Mouse (Mus musculus): ENCODE results near the gene Cutal. TPM values are rescaled to one million over a fixed set of nuclear protein-coding genes. Genes with fewer than 3 reads are reported as not detected.

The Cutal gene
- polyA plus RNA-seq, 1 experiment from 2014 or later, result 0.59 TPM

DNA sequence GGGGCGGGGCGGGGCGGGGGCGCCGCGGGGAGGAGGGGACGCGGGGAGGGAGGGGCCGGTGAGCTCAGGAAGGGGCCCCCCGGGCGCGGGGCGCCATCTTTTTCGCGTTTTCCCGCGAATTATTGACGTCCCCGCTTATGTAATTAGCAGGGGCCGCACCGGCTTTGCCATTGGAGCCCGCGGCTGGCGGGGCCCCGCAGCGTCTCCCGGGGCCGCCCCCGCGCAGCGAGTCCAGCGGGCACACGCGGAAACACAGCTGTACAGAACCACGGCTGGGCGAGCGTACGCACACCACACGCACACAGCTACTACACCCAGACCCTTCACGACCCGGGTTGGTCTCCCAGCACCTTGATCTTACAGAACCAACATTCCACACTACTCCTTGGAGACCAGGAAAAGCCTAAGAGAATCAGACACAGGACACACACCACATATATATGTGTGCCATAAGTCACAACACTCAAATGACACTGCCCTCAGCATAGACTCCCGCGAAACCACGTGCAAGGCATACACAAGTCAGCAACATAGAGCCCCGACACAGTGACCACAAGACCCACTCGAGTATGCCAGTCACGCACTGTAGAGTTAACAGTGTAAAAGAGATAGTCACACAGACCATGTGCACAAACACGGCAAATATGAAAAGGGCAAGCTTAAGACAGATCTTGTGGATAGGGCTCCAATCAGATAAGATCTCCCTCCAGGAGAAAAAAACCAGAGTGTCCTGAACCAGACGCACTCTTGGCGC lies 40.0 kb downstream of the Cutal start:
- Histone ChIP-seq H3K9me3 (ENCODE audit: control insufficient read depth, low read depth, low read length) (no peaks in the 10 kb centered on the region), H3K27me3 (ENCODE audit: control insufficient read depth, insufficient read depth, low read length) (no peaks in the 10 kb centered on the region), H3K4me3 (ENCODE audit: low read depth, low read length) (peak overlapping the region; percentile 60), H3K36me3 (ENCODE audit: control insufficient read depth, insufficient read depth, low read length) (no peaks in the 10 kb centered on the region), H3K9ac (replicated peaks; ENCODE audit: low read depth, low read length) (peak overlapping the region; percentile 52), H3K27ac (ENCODE audit: low read length) (no peak overlapping the region), H3K4me1 (ENCODE audit: control insufficient read depth, insufficient read depth, low read length) (no peaks in the 10 kb centered on the region; the same call in 1 of the 2 replicates), H3K4me2 (replicated peaks; ENCODE audit: low read depth, low read length) (peak overlapping the region; percentile 91)
- ATAC-seq (ENCODE audit: insufficient number of reproducible peaks, insufficient read depth, low FRiP score, low read depth), result peak; percentile 73
- 4% methylated on average over 34 of the region's 50 CpGs for WGBS

GRCm38 (mm10) chr2:34914823-34915082 lies 40.6 kb downstream of the Cutal start:
- no peaks in the 10 kb centered on the region; the same call in 1 of the 2 replicates for H3K4me1 ChIP-seq (ENCODE audit: control insufficient read depth, insufficient read depth, low read length)
- H3K9me3 ChIP-seq (ENCODE audit: control insufficient read depth, low read depth, low read length), result no peaks in the 10 kb centered on the region
- peak overlapping the region; percentile 60; the same call in 1 of the 2 replicates for H3K4me3 ChIP-seq (ENCODE audit: low read depth, low read length)
- ATAC-seq (ENCODE audit: insufficient number of reproducible peaks, insufficient read depth, low FRiP score, low read depth), result no peak
- H3K27me3 ChIP-seq (ENCODE audit: control insufficient read depth, insufficient read depth, low read length), result no peaks in the 10 kb centered on the region
- H3K4me2 ChIP-seq (replicated peaks; ENCODE audit: low read depth, low read length), result peak overlapping the region; percentile 91; the same call in 1 of the 2 replicates
- H3K27ac ChIP-seq (ENCODE audit: low read length), result no peak overlapping the region
- H3K36me3 ChIP-seq (ENCODE audit: control insufficient read depth, insufficient read depth, low read length), result no peaks in the 10 kb centered on the region
- 26% methylated on average over 2 of the region's 2 CpGs for WGBS
- H3K9ac ChIP-seq (replicated peaks; ENCODE audit: low read depth, low read length), result no peak overlapping the region

DNA sequence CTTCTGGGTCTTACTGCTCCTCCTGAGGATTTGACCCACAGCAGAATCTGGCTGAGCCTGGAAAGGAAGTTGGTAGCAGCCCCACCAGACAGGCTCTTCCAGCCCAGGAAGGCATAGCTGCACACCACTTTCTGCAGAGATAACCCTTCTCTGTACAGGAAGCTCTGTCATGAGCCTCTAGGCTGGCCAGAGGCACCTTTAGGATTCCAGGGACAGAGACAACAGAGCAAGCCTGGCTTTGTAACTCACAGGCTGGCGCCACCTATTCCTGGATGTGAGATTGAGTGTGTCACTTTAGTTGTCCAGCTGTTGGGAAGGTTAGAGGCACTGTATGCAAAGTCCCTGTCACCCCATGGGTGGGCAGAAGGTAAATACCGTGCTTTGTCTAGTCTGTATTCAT lies 40.9 kb downstream of the Cutal start:
- no peaks in the 10 kb centered on the region; the same call in 1 of the 2 replicates for H3K4me1 ChIP-seq (ENCODE audit: control insufficient read depth, insufficient read depth, low read length)
- H3K4me3 ChIP-seq (ENCODE audit: low read depth, low read length), result no peak overlapping the region
- no peak for ATAC-seq (ENCODE audit: insufficient number of reproducible peaks, insufficient read depth, low FRiP score, low read depth)
- 62% methylated on average over 2 of the region's 2 CpGs for WGBS
- no peak overlapping the region for H3K9ac ChIP-seq (replicated peaks; ENCODE audit: low read depth, low read length)
- no peaks in the 10 kb centered on the region for H3K36me3 ChIP-seq (ENCODE audit: control insufficient read depth, insufficient read depth, low read length)
- H3K27me3 ChIP-seq (ENCODE audit: control insufficient read depth, insufficient read depth, low read length), result no peaks in the 10 kb centered on the region
- no peak overlapping the region for H3K27ac ChIP-seq (ENCODE audit: low read length)
- H3K4me2 ChIP-seq (replicated peaks; ENCODE audit: low read depth, low read length), result no peak overlapping the region
- H3K9me3 ChIP-seq (ENCODE audit: control insufficient read depth, low read depth, low read length), result no peaks in the 10 kb centered on the region

DNA sequence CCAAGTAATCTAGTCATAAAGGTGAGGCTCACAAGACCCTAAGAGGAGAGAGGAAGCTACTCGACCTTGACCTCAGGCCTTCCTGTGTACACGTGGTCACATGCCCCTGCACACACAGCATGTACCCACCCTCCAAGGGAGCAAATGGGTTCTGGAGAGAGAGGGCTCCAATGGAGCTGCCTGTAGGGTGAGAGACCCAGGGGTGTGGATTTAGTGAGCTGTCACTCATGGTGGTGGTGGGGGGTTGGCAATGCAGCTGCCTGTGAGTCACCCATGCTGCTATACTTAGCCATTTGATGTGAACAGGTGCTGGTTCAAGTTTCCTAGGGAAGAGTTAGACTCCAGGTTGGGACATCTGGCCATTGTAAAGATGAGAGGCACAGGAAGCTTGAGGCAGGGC lies 45.9 kb downstream of the Cutal start:
- Histone ChIP-seq H3K9ac (replicated peaks; ENCODE audit: low read depth, low read length) (no peak overlapping the region), H3K4me2 (replicated peaks; ENCODE audit: low read depth, low read length) (no peak overlapping the region), H3K4me3 (ENCODE audit: low read depth, low read length) (no peak overlapping the region), H3K27ac (ENCODE audit: low read length) (no peak overlapping the region), H3K4me1 (ENCODE audit: control insufficient read depth, insufficient read depth, low read length) (no peaks in the 10 kb centered on the region), H3K9me3 (ENCODE audit: control insufficient read depth, low read depth, low read length) (no peaks in the 10 kb centered on the region), H3K27me3 (ENCODE audit: control insufficient read depth, insufficient read depth, low read length) (no peaks in the 10 kb centered on the region), H3K36me3 (ENCODE audit: control insufficient read depth, insufficient read depth, low read length) (no peaks in the 10 kb centered on the region)
- 62% methylated on average over 2 of the region's 2 CpGs for WGBS
- no peak for ATAC-seq (ENCODE audit: insufficient number of reproducible peaks, insufficient read depth, low FRiP score, low read depth)

GRCm38 (mm10) chr2:34922729-34923128 lies 48.5 kb downstream of the Cutal start:
- ATAC-seq (ENCODE audit: insufficient number of reproducible peaks, insufficient read depth, low FRiP score, low read depth), result no peak
- Histone ChIP-seq H3K4me1 (ENCODE audit: control insufficient read depth, insufficient read depth, low read length) (no peaks in the 10 kb centered on the region), H3K4me3 (ENCODE audit: low read depth, low read length) (no peak overlapping the region), H3K27me3 (ENCODE audit: control insufficient read depth, insufficient read depth, low read length) (no peaks in the 10 kb centered on the region), H3K9me3 (ENCODE audit: control insufficient read depth, low read depth, low read length) (no peaks in the 10 kb centered on the region), H3K4me2 (replicated peaks; ENCODE audit: low read depth, low read length) (no peak overlapping the region), H3K27ac (ENCODE audit: low read length) (no peak overlapping the region), H3K9ac (replicated peaks; ENCODE audit: low read depth, low read length) (no peak overlapping the region), H3K36me3 (ENCODE audit: control insufficient read depth, insufficient read depth, low read length) (no peaks in the 10 kb centered on the region)
- WGBS, result 3% methylated on average over 2 of the region's 2 CpGs

DNA sequence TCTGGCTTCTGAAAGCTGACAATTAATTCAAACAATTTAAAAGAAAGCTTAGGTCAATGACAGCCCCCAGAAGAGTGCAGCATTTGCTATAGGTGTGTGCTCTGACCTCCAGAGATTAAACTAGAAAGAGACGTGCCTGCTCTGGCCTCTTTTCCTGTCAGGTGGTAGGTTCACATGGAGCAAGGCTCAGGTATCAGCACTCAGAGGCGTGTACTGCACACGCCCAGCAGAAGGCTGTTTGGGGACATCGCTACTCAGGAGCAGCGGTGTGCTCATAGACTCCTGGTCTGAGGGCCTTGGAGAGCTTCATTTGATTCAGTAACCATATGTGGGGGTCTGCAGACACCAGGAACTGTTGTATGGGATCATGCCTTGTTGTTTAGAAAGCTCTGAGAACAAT lies 53.1 kb downstream of the Cutal start:
- ATAC-seq (ENCODE audit: insufficient number of reproducible peaks, insufficient read depth, low FRiP score, low read depth), result peak; percentile 33; the same call in 1 of the 2 replicates
- Histone ChIP-seq H3K27ac (ENCODE audit: low read length) (no peak overlapping the region), H3K4me1 (ENCODE audit: control insufficient read depth, insufficient read depth, low read length) (no peaks in the 10 kb centered on the region), H3K9me3 (ENCODE audit: control insufficient read depth, low read depth, low read length) (no peaks in the 10 kb centered on the region), H3K36me3 (ENCODE audit: control insufficient read depth, insufficient read depth, low read length) (no peaks in the 10 kb centered on the region), H3K4me3 (ENCODE audit: low read depth, low read length) (no peak overlapping the region), H3K4me2 (replicated peaks; ENCODE audit: low read depth, low read length) (no peak overlapping the region), H3K27me3 (ENCODE audit: control insufficient read depth, insufficient read depth, low read length) (no peaks in the 10 kb centered on the region), H3K9ac (replicated peaks; ENCODE audit: low read depth, low read length) (no peak overlapping the region)
- WGBS, result 47% methylated on average over 5 of the region's 5 CpGs

DNA sequence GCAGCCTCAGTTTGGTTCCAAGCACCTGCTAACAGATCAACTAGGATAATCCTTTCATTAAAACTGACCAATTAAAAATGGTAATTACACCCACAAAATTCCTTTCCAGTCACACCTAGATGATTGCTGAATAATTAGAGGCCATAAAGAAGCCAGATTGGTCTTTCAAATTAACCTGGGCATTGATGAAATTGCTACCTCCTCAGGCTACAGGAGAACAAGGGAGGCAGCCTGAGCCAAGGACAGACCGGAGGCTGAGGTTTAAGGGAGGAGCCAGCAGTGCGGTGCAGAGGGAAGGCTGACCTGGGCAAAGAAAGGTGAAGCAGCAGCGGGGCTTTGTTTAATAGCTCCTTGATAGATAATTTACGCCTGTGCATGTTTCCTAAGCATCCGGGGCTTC lies 63.3 kb downstream of the Cutal start:
- no peak overlapping the region for H3K27ac ChIP-seq (ENCODE audit: low read length)
- H3K4me2 ChIP-seq (replicated peaks; ENCODE audit: low read depth, low read length), result no peak overlapping the region
- H3K36me3 ChIP-seq (ENCODE audit: control insufficient read depth, insufficient read depth, low read length), result no peaks in the 10 kb centered on the region
- ATAC-seq (ENCODE audit: insufficient number of reproducible peaks, insufficient read depth, low FRiP score, low read depth), result no peak
- no peaks in the 10 kb centered on the region for H3K27me3 ChIP-seq (ENCODE audit: control insufficient read depth, insufficient read depth, low read length)
- H3K4me3 ChIP-seq (ENCODE audit: low read depth, low read length), result no peak overlapping the region
- H3K9me3 ChIP-seq (ENCODE audit: control insufficient read depth, low read depth, low read length), result no peaks in the 10 kb centered on the region
- 18% methylated on average over 5 of the region's 5 CpGs for whole genome bisulfite sequencing
- H3K9ac ChIP-seq (replicated peaks; ENCODE audit: low read depth, low read length), result no peak overlapping the region
- 0 out of 2 replicates have a peak, but pooled peaks cover 2% of the 10 kb centered on the region for H3K4me1 ChIP-seq (ENCODE audit: control insufficient read depth, insufficient read depth, low read length)

DNA sequence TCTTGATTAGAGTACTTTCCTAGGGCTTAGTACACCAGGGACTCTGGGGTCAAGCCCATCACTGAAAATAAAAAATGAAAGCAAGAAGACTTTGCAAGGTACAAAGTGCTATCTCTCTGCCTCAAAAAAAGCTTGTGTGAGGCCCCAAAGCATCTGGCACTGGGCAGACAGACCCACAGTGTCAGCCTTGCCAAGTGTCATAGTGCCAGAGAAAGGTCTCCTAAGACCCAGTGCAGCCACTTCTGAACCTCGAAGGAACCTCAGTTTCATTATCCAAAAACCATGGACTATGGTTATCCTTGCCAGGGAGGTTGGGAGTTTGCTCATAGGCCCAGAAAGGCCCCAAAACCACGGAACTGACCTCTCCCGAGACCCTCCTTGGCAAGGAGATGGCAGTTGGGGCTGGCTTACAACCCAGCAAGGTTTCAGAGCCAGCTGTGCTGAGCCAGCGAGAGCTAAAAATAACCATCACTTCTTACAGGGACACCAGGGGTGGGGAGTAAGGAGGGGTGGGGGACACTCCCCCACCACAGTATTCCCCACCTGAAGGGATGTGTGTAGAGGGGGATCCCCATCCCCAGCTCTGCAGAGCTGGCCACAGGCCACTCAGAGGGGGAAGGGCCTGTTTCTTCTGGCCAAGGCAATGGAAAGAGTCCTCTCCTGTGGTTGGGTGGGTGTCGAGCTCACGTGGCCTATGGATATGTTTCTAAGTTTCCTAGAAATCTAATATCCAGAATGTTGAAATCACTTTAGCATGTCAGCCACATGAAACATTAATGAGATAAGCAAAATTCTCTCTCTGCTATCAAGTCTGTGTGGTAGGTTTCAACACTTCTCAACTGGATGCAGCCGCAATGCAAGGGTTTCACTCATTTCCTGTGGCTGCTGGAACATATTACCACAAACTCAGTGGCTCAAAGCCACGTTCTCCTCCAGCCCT lies 64.3 kb downstream of the Cutal start:
- no peaks in the 10 kb centered on the region for H3K36me3 ChIP-seq (ENCODE audit: control insufficient read depth, insufficient read depth, low read length)
- H3K27me3 ChIP-seq (ENCODE audit: control insufficient read depth, insufficient read depth, low read length), result no peaks in the 10 kb centered on the region
- H3K9me3 ChIP-seq (ENCODE audit: control insufficient read depth, low read depth, low read length), result no peaks in the 10 kb centered on the region
- no peak for ATAC-seq (ENCODE audit: insufficient number of reproducible peaks, insufficient read depth, low FRiP score, low read depth)
- H3K27ac ChIP-seq (ENCODE audit: low read length), result no peak overlapping the region
- H3K9ac ChIP-seq (replicated peaks; ENCODE audit: low read depth, low read length), result no peak overlapping the region
- no peak overlapping the region for H3K4me2 ChIP-seq (replicated peaks; ENCODE audit: low read depth, low read length)
- 72% methylated on average over 8 of the region's 8 CpGs for WGBS
- 0 out of 2 replicates have a peak, but pooled peaks cover 2% of the 10 kb centered on the region for H3K4me1 ChIP-seq (ENCODE audit: control insufficient read depth, insufficient read depth, low read length)
- no peak overlapping the region for H3K4me3 ChIP-seq (ENCODE audit: low read depth, low read length)

Measured in stomach, embryonic 14.5 days (tissue).